Mouse (Mus musculus) olfactory bulb, adult 2 months (tissue): Measurements from ENCODE around the gene Gm29776.

Experiments used
- CTCF ChIP-seq: fragments of 200-500 bp; IDR thresholded peaks from 2 replicates; pipeline ENCODE4 v1.5.1; 2012; ENCODE audit warnings: low read depth, mild to moderate bottlenecking, low read length, moderate library complexity; ENCODE audit not compliant: insufficient read depth
- POLR2A ChIP-seq: fragments of 200-500 bp; IDR thresholded peaks from 2 replicates; pipeline ENCODE4 v1.6.1; 2012; ENCODE audit warnings: mild to moderate bottlenecking, low read depth, low read length, moderate library complexity; ENCODE audit not compliant: insufficient read depth

- TF ChIP-seq POLR2A: no peak
- TF ChIP-seq CTCF: no peak
Observed at GRCm38 (mm10) chr14:54660009-54660408, 38.6 kb downstream of the Gm29776 start.
